Mouse (Mus musculus) heart, postnatal 0 days (tissue): ENCODE results near the gene Pcbp3. TPM values are rescaled to one million over a fixed set of nuclear protein-coding genes. Genes with fewer than 3 reads are reported as not detected.

ENCODE experiments used
- ATAC-seq: fragments of 200-750 bp; cut with Nextera tagmentation; 2 replicates; pipeline ENCODE4 v1.8.0; 2017; ENCODE audit warnings: low read depth, moderate number of reproducible peaks, moderate library complexity; ENCODE audit not compliant: insufficient read depth
- DNase-seq: peaks from one replicate; pipeline ENCODE4 v3.0.0-alpha.2; 2016; ENCODE audit warnings: low spot score
- H3K27ac ChIP-seq: fragments of 300-500 bp; sonication (generic); 2 replicates; pipeline ENCODE4 v1.5.1; 2014; ENCODE audit warnings: low read depth, mild to moderate bottlenecking
- H3K27me3 ChIP-seq: fragments of 300-500 bp; sonication (generic); 2 replicates; pipeline ENCODE4 v1.6.1; 2014; ENCODE audit warnings: low read length, mixed read lengths; ENCODE audit not compliant: control insufficient read depth, insufficient read depth
- H3K36me3 ChIP-seq: fragments of 300-500 bp; sonication (generic); replicated peaks from 2 replicates; pipeline ENCODE4 v1.6.1; 2014; ENCODE audit warnings: low read length, mixed read lengths; ENCODE audit not compliant: control insufficient read depth, insufficient read depth
- H3K4me1 ChIP-seq: fragments of 300-500 bp; sonication (generic); 2 replicates; pipeline ENCODE4 v1.6.1; 2014; ENCODE audit warnings: antibody characterized with exemption; ENCODE audit not compliant: control insufficient read depth, insufficient read depth
- H3K4me2 ChIP-seq: fragments of 300-500 bp; sonication (generic); 2 replicates; pipeline ENCODE4 v1.6.1; 2014; ENCODE audit warnings: low read depth, mild to moderate bottlenecking, low read length, moderate library complexity
- H3K4me3 ChIP-seq: fragments of 300-500 bp; sonication (generic); 2 replicates; pipeline ENCODE4 v1.5.1; 2014; ENCODE audit warnings: low read depth, low read length
- H3K9ac ChIP-seq: fragments of 300-500 bp; sonication (generic); replicated peaks from 2 replicates; pipeline ENCODE4 v1.6.1; 2014; ENCODE audit warnings: low read depth, low read length, mixed read lengths
- H3K9me3 ChIP-seq: fragments of 300-500 bp; sonication (generic); replicated peaks from 2 replicates; pipeline ENCODE4 v1.6.1; 2016; ENCODE audit warnings: low read length; ENCODE audit not compliant: control insufficient read depth
- CTCF ChIP-seq: IDR thresholded peaks from 2 replicates; pipeline ENCODE4 v1.5.1; 2016; ENCODE audit warnings: antibody characterized with exemption, control low read depth, low read depth
- EP300 ChIP-seq: IDR thresholded peaks from 2 replicates; pipeline ENCODE4 v1.6.1; 2016; ENCODE audit warnings: antibody characterized with exemption, low read depth
- WGBS: fragments of 180-500 bp; shearing (Covaris S2); extraction: QIAGEN DNeasy Blood & Tissue Kit; methylation state at CpG from one replicate; pipeline ENCODE4 v1.1.7; 2014; 5-methylcytosine and 5-hydroxymethylcytosine counted together
- polyA plus RNA-seq: library from polyadenylated mRNA; unstranded; fragments of >200 nt; fragmentation: Nextera tagmentation; extraction: Ambion mirVana; gene quantifications from 2 replicates; pipeline ENCODE4 v1.2.1, GENCODE M21; 2015
- total RNA-seq: library from RNA; depleted of rRNA; stranded (reverse); fragments of >200 nt; gene quantifications from 2 replicates; pipeline ENCODE4 v1.2.3, GENCODE M21; 2014; ENCODE audit warnings: low replicate concordance

Pcbp3 gene
- total and polyA plus RNA-seq, 2 experiments from 2014 or later: 5.6 to 5.9 TPM

DNA sequence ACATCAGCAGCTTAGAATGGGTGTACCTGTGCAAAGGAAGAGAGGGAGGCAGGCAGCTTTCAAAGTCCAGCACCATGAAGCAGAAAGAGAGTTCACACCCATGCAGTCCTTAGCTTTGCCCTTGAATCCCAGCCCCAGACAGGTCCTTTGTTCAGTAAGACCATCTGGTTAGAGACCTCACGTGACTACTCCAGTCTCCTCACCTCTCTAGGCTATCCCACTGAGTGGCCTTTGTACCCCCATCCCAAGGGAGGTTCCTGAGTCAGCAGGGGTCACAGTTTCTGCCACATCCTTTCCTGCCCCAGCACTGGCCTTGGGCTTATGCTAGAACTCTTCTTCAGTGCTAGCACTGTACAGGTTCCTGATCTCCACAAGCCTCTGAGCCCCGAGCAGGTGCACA, 142.4 kb downstream of the Pcbp3 start:
- Histone ChIP-seq H3K4me3 (no peak overlapping the region), H3K4me1 (peaks cover 4% of the 10 kb centered on the region; the same call in 1 of the 2 replicates), H3K27me3 (no peaks in the 10 kb centered on the region), H3K36me3 (no peaks in the 10 kb centered on the region), H3K9me3 (no peaks in the 10 kb centered on the region), H3K9ac (no peak overlapping the region), H3K4me2 (no peak overlapping the region), H3K27ac (no peak overlapping the region)
- 67% methylated on average over 2 of the region's 2 CpGs for WGBS
- DNase-seq (no peak), ATAC-seq (no peak)
- TF ChIP-seq EP300 (no peak), CTCF (no peak)

DNA sequence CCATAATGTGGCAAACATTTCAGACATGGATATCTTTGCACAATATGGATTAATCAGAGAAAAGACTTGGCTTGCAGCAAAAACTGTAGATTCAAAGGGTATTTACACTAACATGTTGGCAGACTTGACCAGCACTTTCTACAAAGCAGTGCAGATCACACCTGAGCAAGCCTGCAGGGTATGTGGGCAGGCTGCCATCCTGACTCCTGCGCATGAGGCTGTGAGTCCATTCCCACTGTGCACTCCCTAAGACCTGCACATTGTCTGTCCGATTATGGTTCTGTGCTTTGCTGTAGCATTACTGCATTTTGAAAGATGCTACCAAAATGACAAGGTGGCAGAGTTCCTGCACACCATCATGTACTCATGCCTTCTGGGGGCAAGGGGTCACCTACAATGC, 143.3 kb downstream of the Pcbp3 start:
- H3K9me3 ChIP-seq: no peaks in the 10 kb centered on the region
- H3K27me3 ChIP-seq: no peaks in the 10 kb centered on the region
- 79% methylated on average over 2 of the region's 2 CpGs for WGBS
- no peak overlapping the region for H3K27ac ChIP-seq
- no peak for DNase-seq
- no peak for TF ChIP-seq CTCF
- no peak for TF ChIP-seq EP300
- no peak overlapping the region for H3K4me3 ChIP-seq
- H3K9ac ChIP-seq: no peak overlapping the region
- no peaks in the 10 kb centered on the region for H3K36me3 ChIP-seq
- H3K4me2 ChIP-seq: no peak overlapping the region
- peaks cover 4% of the 10 kb centered on the region; the same call in 1 of the 2 replicates for H3K4me1 ChIP-seq
- ATAC-seq: no peak

DNA sequence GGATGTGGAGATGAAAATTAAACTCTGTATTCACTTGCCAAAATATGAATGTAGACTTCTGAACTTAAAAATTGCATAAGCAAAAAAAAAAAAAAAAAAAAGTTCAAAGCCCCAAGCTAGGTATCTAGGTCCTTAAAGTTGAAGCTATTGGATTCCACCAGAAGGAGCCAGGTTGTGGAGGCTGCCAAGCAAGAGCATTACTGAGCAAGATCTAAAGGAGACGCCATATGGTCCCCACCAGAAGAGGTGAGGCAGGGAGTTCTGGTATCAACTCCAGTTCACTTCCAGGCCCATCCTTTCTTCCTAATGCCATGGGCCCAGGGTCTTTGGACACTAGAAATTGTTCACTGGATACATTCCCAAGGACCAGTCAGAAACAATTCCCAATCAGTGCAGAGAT, 144.8 kb downstream of the Pcbp3 start:
- no peak overlapping the region for H3K4me2 ChIP-seq
- DNase-seq: no peak

DNA sequence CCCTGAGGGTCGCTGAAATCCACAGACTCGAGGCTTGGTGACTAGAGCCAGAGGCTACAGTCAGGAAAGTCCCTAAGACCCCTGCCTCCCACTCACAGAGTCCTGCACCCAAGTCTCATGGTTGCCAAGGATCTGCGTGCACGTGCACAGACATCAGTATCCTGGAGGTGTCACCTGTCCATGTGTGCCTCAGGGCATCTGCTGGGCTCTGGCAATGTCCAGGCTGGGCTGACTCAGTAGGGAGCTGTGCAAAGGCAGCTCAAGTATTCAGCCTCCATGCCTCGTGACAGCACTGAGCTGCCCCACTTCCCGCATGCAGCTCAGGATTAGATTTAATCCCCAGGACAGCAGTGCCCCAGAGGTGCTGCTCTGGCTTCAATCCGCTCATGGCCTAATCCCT, 145.3 kb downstream of the Pcbp3 start:
- no peak for ATAC-seq
- H3K9me3 ChIP-seq: no peaks in the 10 kb centered on the region
- no peaks in the 10 kb centered on the region for H3K27me3 ChIP-seq
- TF ChIP-seq EP300 (no peak), CTCF (no peak)
- DNase-seq: no peak
- peaks cover 4% of the 10 kb centered on the region; the same call in 1 of the 2 replicates for H3K4me1 ChIP-seq
- H3K36me3 ChIP-seq: no peaks in the 10 kb centered on the region
- no peak overlapping the region for H3K27ac ChIP-seq
- H3K4me2 ChIP-seq: no peak overlapping the region
- H3K4me3 ChIP-seq: no peak overlapping the region
- no peak overlapping the region for H3K9ac ChIP-seq
- 61% methylated on average over 7 of the region's 7 CpGs for WGBS

More for the DNA sequence above, 144.8 kb downstream of the Pcbp3 start:
- Histone ChIP-seq H3K27ac (no peak overlapping the region), H3K9me3 (no peaks in the 10 kb centered on the region), H3K4me1 (peaks cover 4% of the 10 kb centered on the region; the same call in 1 of the 2 replicates), H3K9ac (no peak overlapping the region), H3K27me3 (no peaks in the 10 kb centered on the region), H3K36me3 (no peaks in the 10 kb centered on the region), H3K4me3 (no peak overlapping the region)
- 88% methylated on average over 1 of the region's 1 CpGs for WGBS
- TF ChIP-seq CTCF (no peak), EP300 (no peak)
- no peak for ATAC-seq

DNA sequence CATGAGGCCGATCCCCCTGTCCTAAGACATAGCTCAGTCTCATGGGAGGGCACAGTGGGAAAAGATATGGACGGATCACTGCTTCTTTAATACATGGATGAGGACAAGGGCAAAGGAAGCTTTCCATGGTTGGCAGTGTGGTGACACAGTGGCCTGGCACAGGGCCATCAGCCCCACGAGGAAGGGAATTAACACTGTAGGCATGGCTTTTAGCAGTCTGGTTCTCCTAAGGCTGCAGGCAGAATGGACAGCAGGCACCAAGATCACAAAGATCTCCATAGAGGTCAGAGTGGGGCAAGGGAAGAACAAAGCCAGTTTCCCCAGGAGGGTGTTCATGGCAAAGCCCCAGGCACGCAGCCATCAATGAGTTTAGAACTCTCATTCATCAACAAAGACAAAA, 146.2 kb downstream of the Pcbp3 start:
- DNase-seq (no peak), ATAC-seq (no peak)
- H3K27me3 ChIP-seq: no peaks in the 10 kb centered on the region
- no peaks in the 10 kb centered on the region for H3K9me3 ChIP-seq
- TF ChIP-seq EP300: no peak
- TF ChIP-seq CTCF: no peak
- H3K9ac ChIP-seq: no peak overlapping the region
- H3K4me1 ChIP-seq: peaks cover 4% of the 10 kb centered on the region; the same call in 1 of the 2 replicates
- no peaks in the 10 kb centered on the region for H3K36me3 ChIP-seq
- H3K27ac ChIP-seq: no peak overlapping the region
- H3K4me3 ChIP-seq: no peak overlapping the region
- no peak overlapping the region for H3K4me2 ChIP-seq
- 64% methylated on average over 4 of the region's 4 CpGs for whole genome bisulfite sequencing

DNA sequence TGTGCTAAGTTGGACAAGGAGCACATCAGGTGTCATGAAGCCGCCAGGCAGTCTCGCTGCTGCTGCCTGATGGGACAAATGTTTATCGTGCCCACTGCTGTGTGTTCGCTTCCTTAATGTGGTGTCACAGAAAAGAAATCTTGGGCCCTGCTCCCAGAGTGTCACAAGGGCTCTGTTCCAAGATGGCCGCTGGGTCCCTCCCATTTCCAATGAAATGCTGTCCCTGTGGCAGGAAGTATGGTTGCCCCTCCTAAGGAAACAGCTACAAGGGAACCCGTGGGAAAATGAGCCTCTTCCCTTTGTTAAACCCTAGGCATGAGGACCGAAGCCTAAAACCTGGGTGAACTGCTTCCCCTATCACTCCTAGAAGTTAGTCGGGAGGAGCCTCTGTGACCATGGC, 146.9 kb downstream of the Pcbp3 start:
- no peaks in the 10 kb centered on the region for H3K27me3 ChIP-seq
- H3K4me2 ChIP-seq: no peak overlapping the region
- peaks cover 4% of the 10 kb centered on the region; the same call in 1 of the 2 replicates for H3K4me1 ChIP-seq
- TF ChIP-seq EP300: no peak
- TF ChIP-seq CTCF: no peak
- ATAC-seq (no peak), DNase-seq (no peak)
- no peak overlapping the region for H3K27ac ChIP-seq
- H3K9me3 ChIP-seq: no peaks in the 10 kb centered on the region
- WGBS: 78% methylated on average over 8 of the region's 8 CpGs
- no peak overlapping the region for H3K4me3 ChIP-seq
- H3K9ac ChIP-seq: no peak overlapping the region
- no peaks in the 10 kb centered on the region for H3K36me3 ChIP-seq
